11 mouse cellular contexts compared by ENCODE assay signal in genomic region chr1:120974661-120975060, GRCm38 (mm10).
DNase-seq lines count a peak whose midpoint lies in the region; ATAC-seq and TF ChIP-seq lines count a peak whose summit lies in the region.
"Had no signal": no experiment of that assay in that cellular context is flagged by ENCODE, and none has a peak within 500 bp of the region (broad histone marks: within the 10 kb centered on the region; RNA-seq: fewer than 3 reads in every experiment).

No protein-coding gene starts in this region.

- H3K27me3 ChIP-seq in embryonic facial prominence, embryonic 14.5 days (replicated peaks; ENCODE audit: control insufficient read depth, insufficient read depth, low read length): no peaks in the 10 kb centered on the region
- no peaks in the 10 kb centered on the region for H3K27me3 ChIP-seq in embryonic facial prominence, embryonic 10.5 days (replicated peaks; ENCODE audit: low read depth, poor library complexity, severe bottlenecking)
- H3K27me3 ChIP-seq in lung, embryonic 14.5 days (ENCODE audit: insufficient read depth, low read length): no peaks in the 10 kb centered on the region
- no peaks in the 10 kb centered on the region for H3K27me3 ChIP-seq in midbrain, embryonic 16.5 days (ENCODE audit: control insufficient read depth, insufficient read depth, low read depth, low read length)
- H3K27me3 ChIP-seq: embryonic facial prominence, embryonic 13.5 days had no signal

- intact Hi-C loops in left cerebral cortex, postnatal 10 days (cut with DNase I): no loop called here

- no peak for ATAC-seq in embryonic facial prominence, embryonic 14.5 days (ENCODE audit: low read depth)
- ATAC-seq in lung, embryonic 14.5 days (ENCODE audit: insufficient read depth): no peak
- no peak for ATAC-seq in midbrain, embryonic 16.5 days

- no peak for TF ChIP-seq CTCF in lung, embryonic 14.5 days (IDR thresholded peaks at IDR 0.05; ENCODE audit: low read depth)

- H3K4me1 ChIP-seq in embryonic facial prominence, embryonic 14.5 days (ENCODE audit: control insufficient read depth, insufficient read depth, low read length): no peaks in the 10 kb centered on the region
- no peaks in the 10 kb centered on the region for H3K4me1 ChIP-seq in embryonic facial prominence, embryonic 10.5 days
- H3K4me1 ChIP-seq in lung, embryonic 14.5 days (ENCODE audit: insufficient read depth): no peaks in the 10 kb centered on the region
- H3K4me1 ChIP-seq in midbrain, embryonic 16.5 days (ENCODE audit: control insufficient read depth, insufficient read depth, low read length): peaks cover 2% of the 10 kb centered on the region; the same call in 1 of the 2 replicates
- H3K4me1 ChIP-seq: embryonic facial prominence, embryonic 13.5 days had no signal

- DNase-seq in embryonic facial prominence, embryonic 14.5 days (ENCODE audit: low spot score): peak; percentile 27
- DNase-seq in embryonic facial prominence, embryonic 10.5 days (ENCODE audit: low spot score): no peak
- peak; percentile 4 for DNase-seq in A20 (ENCODE audit: low read depth, low spot score)
- peak; percentile 53 for DNase-seq in gastrocnemius, postnatal 10 days
- peak; percentile 45 for DNase-seq in lung, embryonic 14.5 days
- no peak for DNase-seq in layer of hippocampus, postnatal 25 days (ENCODE audit: extremely low spot score in 1 of 2, low spot score in 1 of 2)
- DNase-seq in left cerebral cortex, postnatal 10 days (ENCODE audit: extremely low spot score in 1 of 2, low spot score in 2 of 2): no peak
- DNase-seq: cerebellum, adult 11 months; liver had no signal

- 94% methylated on average over 1 of the region's 1 CpGs for WGBS in embryonic facial prominence, embryonic 14.5 days
- 72% methylated on average over 1 of the region's 1 CpGs for WGBS in embryonic facial prominence, embryonic 10.5 days
- 82% methylated on average over 1 of the region's 1 CpGs for WGBS in lung, embryonic 14.5 days
- 82% methylated on average over 1 of the region's 1 CpGs for WGBS in midbrain, embryonic 16.5 days

- no peaks in the 10 kb centered on the region for H3K9me3 ChIP-seq in embryonic facial prominence, embryonic 14.5 days (ENCODE audit: control insufficient read depth, low read length)
- no peaks in the 10 kb centered on the region for H3K9me3 ChIP-seq in embryonic facial prominence, embryonic 10.5 days
- no peaks in the 10 kb centered on the region for H3K9me3 ChIP-seq in lung, embryonic 14.5 days (ENCODE audit: low read depth, low read length)
- H3K9me3 ChIP-seq in midbrain, embryonic 16.5 days (replicated peaks; ENCODE audit: control insufficient read depth, low read length, poor library complexity, severe bottlenecking): no peaks in the 10 kb centered on the region
- H3K9me3 ChIP-seq: embryonic facial prominence, embryonic 13.5 days had no signal

- no peak overlapping the region for H3K4me2 ChIP-seq in embryonic facial prominence, embryonic 14.5 days (ENCODE audit: low read depth, low read length)
- H3K4me2 ChIP-seq in lung, embryonic 14.5 days: no peak overlapping the region
- H3K4me2 ChIP-seq in midbrain, embryonic 16.5 days (ENCODE audit: low read length): no peak overlapping the region
- H3K4me2 ChIP-seq: embryonic facial prominence, embryonic 13.5 days had no signal

- no peak overlapping the region for H3K27ac ChIP-seq in embryonic facial prominence, embryonic 14.5 days (replicated peaks; ENCODE audit: low read depth, low read length)
- H3K27ac ChIP-seq in embryonic facial prominence, embryonic 10.5 days (replicated peaks): no peak overlapping the region
- no peak overlapping the region for H3K27ac ChIP-seq in lung, embryonic 14.5 days (ENCODE audit: low read depth)
- no peak overlapping the region for H3K27ac ChIP-seq in midbrain, embryonic 16.5 days (ENCODE audit: low read length)
- H3K27ac ChIP-seq: embryonic facial prominence, embryonic 13.5 days had no signal

- H3K4me3 ChIP-seq in embryonic facial prominence, embryonic 14.5 days (ENCODE audit: low read depth, low read length): no peak overlapping the region
- H3K4me3 ChIP-seq in embryonic facial prominence, embryonic 10.5 days: no peak overlapping the region
- no peak overlapping the region for H3K4me3 ChIP-seq in lung, embryonic 14.5 days (ENCODE audit: low read depth, low read length)
- H3K4me3 ChIP-seq in midbrain, embryonic 16.5 days (ENCODE audit: low read depth, low read length): no peak overlapping the region
- H3K4me3 ChIP-seq: embryonic facial prominence, embryonic 13.5 days had no signal

- no peak overlapping the region for H3K9ac ChIP-seq in embryonic facial prominence, embryonic 14.5 days (ENCODE audit: low read depth, low read length)
- no peak overlapping the region for H3K9ac ChIP-seq in lung, embryonic 14.5 days
- H3K9ac ChIP-seq in midbrain, embryonic 16.5 days (ENCODE audit: low read depth, low read length): no peak overlapping the region
- H3K9ac ChIP-seq: embryonic facial prominence, embryonic 13.5 days had no signal

- H3K36me3 ChIP-seq in embryonic facial prominence, embryonic 14.5 days (ENCODE audit: control insufficient read depth, insufficient read depth, low read length): no peaks in the 10 kb centered on the region
- no peaks in the 10 kb centered on the region for H3K36me3 ChIP-seq in embryonic facial prominence, embryonic 10.5 days (replicated peaks)
- no peaks in the 10 kb centered on the region for H3K36me3 ChIP-seq in lung, embryonic 14.5 days (ENCODE audit: insufficient read depth)
- no peaks in the 10 kb centered on the region for H3K36me3 ChIP-seq in midbrain, embryonic 16.5 days (ENCODE audit: control insufficient read depth, insufficient read depth, low read length)
- H3K36me3 ChIP-seq: embryonic facial prominence, embryonic 13.5 days had no signal

Comparison
In these comparisons a context has a peak if more than half of its experiments do, and no peak if none do; other contexts are left out.
1. DNase-seq: peak in embryonic facial prominence, embryonic 14.5 days (single experiment), A20 (single experiment), gastrocnemius, postnatal 10 days (single experiment) and lung, embryonic 14.5 days (single experiment); none in embryonic facial prominence, embryonic 10.5 days (single experiment), layer of hippocampus, postnatal 25 days (0 of 2) and left cerebral cortex, postnatal 10 days (0 of 2).